Mouse (Mus musculus): Measurements from ENCODE around the gene Ifi44. TPM values are rescaled to one million over a fixed set of nuclear protein-coding genes. Genes with fewer than 3 reads are reported as not detected.

The Ifi44 gene
- 0.22 and 0.43 TPM in 2 replicates for polyA plus RNA-seq (2016; fragmentation: Nextera tagmentation; extraction: Ambion mirVana)

DNA sequence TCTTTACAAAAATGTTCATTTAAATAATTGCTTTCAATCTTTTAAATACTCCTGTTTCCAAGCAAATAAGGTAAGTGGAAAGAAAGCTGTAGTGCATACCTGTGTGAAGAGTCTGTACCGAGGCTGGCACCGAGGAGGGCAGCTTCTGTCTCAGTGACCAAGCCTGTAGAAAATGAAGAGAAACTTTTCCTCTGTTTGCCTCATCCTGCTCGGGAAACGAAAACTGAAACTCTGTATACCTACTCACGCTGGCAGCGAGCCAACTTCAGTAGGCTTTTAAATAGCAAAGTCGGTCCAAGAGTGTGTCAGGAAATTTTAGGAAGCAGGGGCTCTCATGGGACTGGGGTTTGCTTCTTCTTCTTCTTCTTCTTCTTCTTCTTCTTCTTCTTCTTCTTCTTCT lies at the start of gene Ifi44:
TSS of gene Ifi44 (minus strand) at position 224 of the 400 bp plus-strand sequence.
- Histone ChIP-seq H3K4me2 (replicated peaks) (no peak within 1 kb of the TSS), H3K4me3 (no peak within 1 kb of the TSS), H3K27ac (no peak within 1 kb of the TSS), H3K4me1 (no peaks in the 10 kb centered on the region), H3K36me3 (no peaks in the 10 kb centered on the region), H3K27me3 (no peaks in the 10 kb centered on the region), H3K9ac (no peak within 1 kb of the TSS), H3K9me3 (replicated peaks) (no peaks in the 10 kb centered on the region)
- 78% methylated on average over 7 of the region's 7 CpGs for WGBS
- ATAC-seq (ENCODE audit: low FRiP score): no peak

DNA sequence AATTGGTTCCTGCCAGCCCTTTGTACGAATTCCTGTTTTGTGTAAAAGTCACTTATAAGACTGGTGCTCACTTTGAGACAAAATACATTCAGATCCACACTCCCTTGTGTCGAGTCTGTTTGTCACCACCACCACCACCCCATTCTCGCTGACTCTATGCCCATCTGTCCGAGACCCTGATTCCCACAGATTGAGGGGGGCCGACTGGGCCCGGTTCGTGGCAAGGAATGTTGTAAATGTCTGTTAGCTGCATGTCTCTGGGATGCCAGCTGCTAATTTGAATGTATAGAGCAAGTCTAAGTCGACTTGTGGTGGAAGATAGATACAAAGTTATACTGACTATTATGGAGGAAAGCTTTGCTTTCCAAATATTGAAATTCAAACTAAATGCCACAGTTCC lies 38.9 kb upstream of the Ifi44 start:
- no peaks in the 10 kb centered on the region for H3K36me3 ChIP-seq
- no peaks in the 10 kb centered on the region for H3K27me3 ChIP-seq
- no peaks in the 10 kb centered on the region for H3K4me1 ChIP-seq
- H3K4me2 ChIP-seq (replicated peaks): no peak overlapping the region
- H3K9ac ChIP-seq: no peak overlapping the region
- no peak overlapping the region for H3K4me3 ChIP-seq
- ATAC-seq (ENCODE audit: low FRiP score): no peak
- H3K9me3 ChIP-seq (replicated peaks): no peaks in the 10 kb centered on the region
- H3K27ac ChIP-seq: no peak overlapping the region
- WGBS: 72% methylated on average over 8 of the region's 8 CpGs

DNA sequence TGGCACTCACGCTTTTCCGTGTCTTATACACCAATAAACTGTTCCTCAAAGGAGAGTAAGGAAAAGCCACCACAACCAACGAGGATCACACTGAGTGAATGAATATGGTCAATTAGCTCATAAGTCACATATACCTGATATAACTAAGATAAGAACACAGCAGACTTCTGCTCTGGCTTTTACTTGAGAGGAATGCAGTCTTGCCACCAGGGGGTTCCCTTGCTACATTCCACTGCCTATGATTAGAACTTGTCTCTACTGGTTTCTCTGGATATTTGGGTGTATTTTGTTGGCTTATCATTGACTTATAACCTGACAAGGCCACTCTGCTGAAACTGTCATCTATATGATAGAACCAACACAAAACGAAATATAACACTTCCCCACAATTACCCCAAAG lies 25.3 kb upstream of the Ifi44 start:
- H3K4me1 ChIP-seq: no peaks in the 10 kb centered on the region
- H3K27me3 ChIP-seq: no peaks in the 10 kb centered on the region
- no peak overlapping the region for H3K9ac ChIP-seq
- no peaks in the 10 kb centered on the region for H3K9me3 ChIP-seq (replicated peaks)
- no peak overlapping the region for H3K4me2 ChIP-seq (replicated peaks)
- no peak overlapping the region for H3K27ac ChIP-seq
- H3K36me3 ChIP-seq: no peaks in the 10 kb centered on the region
- ATAC-seq (ENCODE audit: low FRiP score): no peak
- H3K4me3 ChIP-seq: no peak overlapping the region
- 73% methylated on average over 4 of the region's 4 CpGs for WGBS

DNA sequence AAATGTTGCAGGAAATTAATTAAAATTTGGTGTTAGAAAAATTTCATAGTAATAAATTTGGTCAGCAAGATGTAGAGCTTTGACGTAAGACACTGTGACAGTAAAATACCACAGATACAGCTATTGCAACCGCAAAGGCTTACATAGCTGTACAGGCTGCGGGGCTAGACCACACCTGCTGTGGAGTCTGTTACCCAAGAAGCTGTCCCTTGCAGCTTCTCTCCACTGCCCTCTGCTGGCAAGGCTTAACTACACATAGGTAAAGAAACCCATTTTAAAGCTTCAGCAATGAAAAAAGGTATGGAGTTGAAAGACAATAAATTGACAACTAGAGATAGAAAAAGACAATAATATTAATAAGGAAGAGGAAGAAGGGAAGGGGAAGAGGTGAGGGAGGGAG lies 21.3 kb upstream of the Ifi44 start:
- H3K9me3 ChIP-seq (replicated peaks): no peaks in the 10 kb centered on the region
- no peak overlapping the region for H3K27ac ChIP-seq
- no peak overlapping the region for H3K4me2 ChIP-seq (replicated peaks)
- no peak overlapping the region for H3K4me3 ChIP-seq
- no peak for ATAC-seq (ENCODE audit: low FRiP score)
- H3K27me3 ChIP-seq: no peaks in the 10 kb centered on the region
- no peak overlapping the region for H3K9ac ChIP-seq
- H3K36me3 ChIP-seq: no peaks in the 10 kb centered on the region
- H3K4me1 ChIP-seq: no peaks in the 10 kb centered on the region
- WGBS: 61% methylated on average over 3 of the region's 3 CpGs

DNA sequence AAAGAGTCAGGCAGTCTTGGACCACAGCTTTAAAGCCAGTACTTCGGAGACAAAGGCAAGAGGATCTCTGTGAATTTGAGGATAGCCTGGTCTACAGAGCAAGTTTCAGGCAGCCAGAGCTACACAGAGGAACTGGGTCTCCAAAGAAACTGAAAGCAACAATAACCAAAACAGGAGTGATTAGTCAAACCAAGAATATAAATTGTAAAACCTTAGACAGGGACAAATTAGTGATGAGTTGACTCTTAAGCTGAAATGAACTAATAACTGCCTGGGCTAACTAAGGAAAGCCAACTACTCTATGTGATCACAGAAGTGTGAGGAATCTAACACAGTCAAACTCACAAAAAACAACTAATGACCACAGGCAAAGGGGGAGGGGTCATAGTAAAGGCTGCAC lies 1.2 kb downstream of the Ifi44 start:
- Histone ChIP-seq H3K4me1 (no peaks in the 10 kb centered on the region), H3K9ac (no peak overlapping the region), H3K9me3 (replicated peaks) (no peaks in the 10 kb centered on the region), H3K4me2 (replicated peaks) (no peak overlapping the region), H3K36me3 (no peaks in the 10 kb centered on the region), H3K27me3 (no peaks in the 10 kb centered on the region), H3K27ac (no peak overlapping the region), H3K4me3 (no peak overlapping the region)
- WGBS: 94% methylated on average over 1 of the region's 1 CpGs
- no peak for ATAC-seq (ENCODE audit: low FRiP score)

DNA sequence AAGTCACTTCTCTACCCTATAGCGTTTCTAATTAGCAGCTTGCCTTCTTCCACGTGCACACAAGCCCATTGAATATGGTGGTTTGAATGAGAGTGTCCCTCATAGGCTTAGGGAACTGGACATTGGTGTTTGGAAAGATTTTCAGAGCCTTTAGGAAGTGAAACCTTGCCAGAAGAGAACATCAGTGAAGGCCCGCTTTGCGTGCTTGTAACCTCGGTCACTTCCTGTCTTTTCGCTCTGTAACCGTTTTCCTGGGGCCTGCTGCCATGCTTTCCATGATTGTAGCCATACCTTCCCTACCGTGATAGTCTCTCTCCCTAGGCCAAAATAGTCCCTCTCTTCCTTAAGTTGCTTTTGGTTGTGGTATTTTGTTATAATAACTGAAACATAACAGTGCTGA lies 3.7 kb downstream of the Ifi44 start:
- no peak for ATAC-seq (ENCODE audit: low FRiP score)
- Histone ChIP-seq H3K9ac (no peak overlapping the region), H3K27me3 (no peaks in the 10 kb centered on the region), H3K27ac (no peak overlapping the region), H3K4me3 (no peak overlapping the region), H3K36me3 (no peaks in the 10 kb centered on the region), H3K4me1 (no peaks in the 10 kb centered on the region), H3K9me3 (replicated peaks) (no peaks in the 10 kb centered on the region), H3K4me2 (replicated peaks) (no peak overlapping the region)
- 90% methylated on average over 8 of the region's 8 CpGs for WGBS

DNA sequence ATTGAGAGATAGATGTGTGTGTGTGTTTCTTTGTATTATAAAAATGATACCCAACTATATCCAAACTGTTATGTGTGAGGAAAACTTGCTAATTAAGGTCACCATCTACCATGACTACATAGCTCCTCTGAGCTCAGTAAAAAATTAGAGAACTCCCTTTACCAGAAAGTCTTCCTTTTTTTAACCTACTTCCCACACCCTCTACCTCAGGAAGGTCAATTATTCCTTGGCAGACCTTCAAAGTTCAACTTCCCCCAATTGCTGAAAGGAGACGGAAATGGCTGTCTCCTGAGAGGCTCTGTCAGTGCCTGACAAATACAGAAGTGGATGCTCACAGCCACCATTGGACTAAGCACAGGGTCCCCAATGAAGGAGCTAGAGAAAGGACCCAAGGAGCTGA lies 7.5 kb downstream of the Ifi44 start:
- H3K27ac ChIP-seq: no peak overlapping the region
- no peaks in the 10 kb centered on the region for H3K36me3 ChIP-seq
- no peak overlapping the region for H3K9ac ChIP-seq
- H3K4me2 ChIP-seq (replicated peaks): no peak overlapping the region
- H3K4me1 ChIP-seq: no peaks in the 10 kb centered on the region
- no peak overlapping the region for H3K4me3 ChIP-seq
- 69% methylated on average over 1 of the region's 1 CpGs for WGBS
- H3K9me3 ChIP-seq (replicated peaks): no peaks in the 10 kb centered on the region
- ATAC-seq (ENCODE audit: low FRiP score): no peak
- no peaks in the 10 kb centered on the region for H3K27me3 ChIP-seq

DNA sequence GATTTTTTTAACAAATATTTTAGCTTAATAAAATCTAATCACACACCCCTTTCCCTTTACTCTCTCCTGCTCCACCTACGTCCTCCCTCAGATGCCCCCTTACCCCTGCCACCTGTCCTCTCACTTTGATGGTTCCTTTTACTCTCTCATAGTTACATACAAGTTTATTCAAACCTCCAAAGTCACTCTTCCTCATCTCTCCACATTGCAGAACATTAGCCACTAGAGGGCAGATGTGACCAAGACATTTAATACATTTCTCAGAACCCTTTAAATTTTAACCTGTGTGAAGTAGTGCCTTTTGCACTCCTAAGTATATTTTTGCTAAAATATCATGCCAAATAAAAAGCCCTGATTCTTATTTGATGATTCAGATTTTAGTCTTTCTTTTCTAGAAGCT lies 33.5 kb downstream of the Ifi44 start:
- Histone ChIP-seq H3K27me3 (no peaks in the 10 kb centered on the region), H3K4me1 (no peaks in the 10 kb centered on the region), H3K9ac (no peak overlapping the region), H3K4me2 (replicated peaks) (no peak overlapping the region), H3K9me3 (replicated peaks) (no peaks in the 10 kb centered on the region), H3K36me3 (no peaks in the 10 kb centered on the region), H3K27ac (no peak overlapping the region), H3K4me3 (no peak overlapping the region)
- no peak for ATAC-seq (ENCODE audit: low FRiP score)
- 51% methylated on average over 1 of the region's 1 CpGs for WGBS

DNA sequence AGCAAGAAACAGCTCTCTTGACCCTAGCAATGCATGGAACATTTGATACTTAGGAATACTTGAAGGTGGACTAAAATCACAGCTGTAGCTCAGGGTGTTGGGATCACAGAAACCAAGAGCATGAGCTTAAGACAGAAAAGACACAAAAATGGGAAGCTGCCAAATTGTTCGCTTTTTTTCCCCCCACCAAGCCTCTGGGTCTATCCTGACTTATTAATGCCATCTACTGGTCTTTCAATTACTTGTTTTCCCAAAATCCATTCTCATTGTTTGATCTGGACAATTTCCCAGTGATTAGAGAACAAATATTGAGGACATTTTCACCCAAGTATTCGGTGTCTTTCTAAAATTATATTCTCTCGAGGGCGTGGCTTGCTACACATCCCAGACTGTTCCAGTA lies 42.4 kb downstream of the Ifi44 start:
- 89% methylated on average over 4 of the region's 4 CpGs for WGBS
- Histone ChIP-seq H3K4me2 (replicated peaks) (no peak overlapping the region), H3K4me1 (no peaks in the 10 kb centered on the region), H3K9me3 (replicated peaks) (no peaks in the 10 kb centered on the region), H3K27me3 (no peaks in the 10 kb centered on the region), H3K4me3 (no peak overlapping the region), H3K36me3 (no peaks in the 10 kb centered on the region), H3K9ac (no peak overlapping the region), H3K27ac (no peak overlapping the region)
- no peak for ATAC-seq (ENCODE audit: low FRiP score)

Other genes starting within 250 kb of the Ifi44 start
- not detected in 2 replicates for gene Ifi44l, start 12.9 kb upstream of the Ifi44 start, polyA plus RNA-seq (2016; fragmentation: Nextera tagmentation; extraction: Ambion mirVana)
- 0.91 and 1.5 TPM in 2 replicates for gene Ptgfr, start 87.7 kb upstream of the Ifi44 start, polyA plus RNA-seq (2016; fragmentation: Nextera tagmentation; extraction: Ambion mirVana)

Data from hindbrain, embryonic 12.5 days (tissue).